Mouse (Mus musculus) adipocyte (in vitro differentiated cells): ENCODE measurements around the gene Cyp4f18.
"Not testable (repeated sequence)": the region's sequence is repeated elsewhere in the genome, so short reads cannot be mapped to it uniquely, and the experiment has no call there.

Experiments
- DNase-seq: peaks from one replicate; pipeline ENCODE4 v3.0.0-alpha.2; 2016; ENCODE audit warnings: low spot score

The Cyp4f18 gene

GRCm38 (mm10) chr8:72009473-72009872 lies at the start of gene Cyp4f18:
Gene Cyp4f18, minus strand, starts transcription at chr8:72009626.
- DNase-seq, result no peak

GRCm38 (mm10) chr8:72057643-72058042 lies 48.2 kb upstream of the Cyp4f18 start:
- DNase-seq, result not testable (repeated sequence)

GRCm38 (mm10) chr8:72054633-72055032 lies 45.2 kb upstream of the Cyp4f18 start:
- not testable (repeated sequence) for DNase-seq

GRCm38 (mm10) chr8:72042493-72042892 lies 33.1 kb upstream of the Cyp4f18 start:
- DNase-seq, result no peak

GRCm38 (mm10) chr8:72040918-72041317 lies 31.5 kb upstream of the Cyp4f18 start, which contains the start of gene Olfr372:
Gene Olfr372, plus strand, starts transcription at chr8:72041218.
- not testable (repeated sequence) for DNase-seq

- peak; percentile 24 for DNase-seq
Measured at GRCm38 (mm10) chr8:72032926-72033325, 23.5 kb upstream of the Cyp4f18 start.

- not testable (repeated sequence) for DNase-seq
Measured at GRCm38 (mm10) chr8:72024886-72025285, 15.5 kb upstream of the Cyp4f18 start.

GRCm38 (mm10) chr8:72019816-72020215 lies 10.4 kb upstream of the Cyp4f18 start:
- DNase-seq, result no peak

- DNase-seq, result not testable (repeated sequence)
Measured at GRCm38 (mm10) chr8:72019022-72019421, 9.6 kb upstream of the Cyp4f18 start.

GRCm38 (mm10) chr8:72018141-72018540 lies 8.7 kb upstream of the Cyp4f18 start:
- DNase-seq, result peak; percentile 28

- not testable (repeated sequence) for DNase-seq
Measured at GRCm38 (mm10) chr8:72017339-72017738, 7.9 kb upstream of the Cyp4f18 start.

GRCm38 (mm10) chr8:72013506-72014228 lies 4.2 kb upstream of the Cyp4f18 start:
- DNase-seq, result not testable (repeated sequence)

GRCm38 (mm10) chr8:72008134-72008641 lies 1.2 kb downstream of the Cyp4f18 start:
- peak; percentile 60 for DNase-seq

GRCm38 (mm10) chr8:72006763-72007162 lies 2.7 kb downstream of the Cyp4f18 start:
- DNase-seq, result no peak

GRCm38 (mm10) chr8:72005912-72006311 lies 3.5 kb downstream of the Cyp4f18 start:
- peak; percentile 75 for DNase-seq

- no peak for DNase-seq
Measured at GRCm38 (mm10) chr8:72002942-72003341, 6.5 kb downstream of the Cyp4f18 start.

GRCm38 (mm10) chr8:72000223-72000622 lies 9.2 kb downstream of the Cyp4f18 start:
- no peak for DNase-seq

GRCm38 (mm10) chr8:71999434-71999833 lies 10.0 kb downstream of the Cyp4f18 start:
- DNase-seq, result no peak

- no peak for DNase-seq
Measured at GRCm38 (mm10) chr8:71988867-71989599, 20.4 kb downstream of the Cyp4f18 start.

GRCm38 (mm10) chr8:71988110-71988866 lies 21.1 kb downstream of the Cyp4f18 start:
- DNase-seq, result no peak

- DNase-seq, result peak; percentile 50
Measured at GRCm38 (mm10) chr8:71984601-71985000, 24.8 kb downstream of the Cyp4f18 start.

- DNase-seq, result no peak
Measured at GRCm38 (mm10) chr8:71981456-71981855, 28.0 kb downstream of the Cyp4f18 start.
